In the genomic region with DNA sequence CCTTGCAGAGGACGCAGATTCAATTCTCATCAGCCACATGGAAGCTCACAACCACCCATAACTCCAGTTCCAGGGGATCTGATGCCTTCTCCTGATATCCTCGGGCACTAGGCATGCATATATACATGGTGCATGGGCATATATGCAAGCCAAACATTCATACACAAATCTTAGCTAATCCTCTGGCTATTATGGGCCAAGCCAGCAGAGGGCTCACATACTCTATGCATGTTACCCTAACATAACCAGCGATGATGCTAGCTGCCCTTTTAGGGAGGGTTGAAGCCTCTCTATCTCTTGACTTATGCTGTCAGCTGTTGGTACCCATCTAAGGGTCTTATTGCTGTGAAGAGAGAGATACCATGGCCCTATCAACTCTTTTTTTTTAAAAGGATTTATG, we compare ENCODE assay signal across 9 mouse cellular contexts. TPM values are rescaled to one million over a fixed set of nuclear protein-coding genes. Genes with fewer than 3 reads are reported as not detected.
DNase-seq lines count a peak whose midpoint lies in the region; ATAC-seq and TF ChIP-seq lines count a peak whose summit lies in the region.
"Had no signal": no experiment of that assay in that cellular context is flagged by ENCODE, and none has a peak within 500 bp of the region (broad histone marks: within the 10 kb centered on the region; RNA-seq: fewer than 3 reads in every experiment).

No protein-coding gene starts in this region.

- no peaks in the 10 kb centered on the region for H3K36me3 ChIP-seq in stomach, postnatal 0 days (ENCODE audit: control insufficient read depth, insufficient read depth, low read length)

- H3K27me3 ChIP-seq in stomach, postnatal 0 days (ENCODE audit: control insufficient read depth, insufficient read depth, low read length) = no peaks in the 10 kb centered on the region

- WGBS in stomach, postnatal 0 days = 36% methylated on average over 3 of the region's 3 CpGs

- no peak overlapping the region for H3K27ac ChIP-seq in stomach, postnatal 0 days (replicated peaks)
- H3K27ac ChIP-seq: macrophage had no signal

- TF ChIP-seq CTCF in stomach, postnatal 0 days (IDR thresholded peaks at IDR 0.05; ENCODE audit: low read depth) = peak; percentile 78

- no peaks in the 10 kb centered on the region for H3K9me3 ChIP-seq in stomach, postnatal 0 days (ENCODE audit: control insufficient read depth, low read length)

- no peak overlapping the region for H3K4me2 ChIP-seq in stomach, postnatal 0 days (replicated peaks; ENCODE audit: low read depth)

- H3K4me3 ChIP-seq in stomach, postnatal 0 days (ENCODE audit: low read depth, low read length) = no peak overlapping the region

- no peak for TF ChIP-seq EP300 in stomach, postnatal 0 days (optimal IDR thresholded peaks at IDR 0.05)

- H3K9ac ChIP-seq in stomach, postnatal 0 days (ENCODE audit: low read length) = no peak overlapping the region

- DNase-seq in embryo, embryonic 10 days (ENCODE audit: low spot score) = peak; percentile 54
- DNase-seq in embryo, embryonic 9.5 days (ENCODE audit: extremely low spot score) = no peak
- DNase-seq in ovary, postnatal 36 days (ENCODE audit: low spot score) = peak; percentile 36
- DNase-seq in ovary, postnatal 10 days (ENCODE audit: low spot score) = no peak
- peak; percentile 53 to 69 for DNase-seq in cerebellum, postnatal 14 days
- peak; percentile 42 to 77 for DNase-seq in kidney, postnatal 36 days
- DNase-seq in lung, postnatal 36 days = peak; percentile 73
- peak; percentile 46 for DNase-seq in stomach, postnatal 0 days (ENCODE audit: low spot score)

- no peak for ATAC-seq in stomach, postnatal 0 days (ENCODE audit: low FRiP score, low TSS enrichment)

- no peaks in the 10 kb centered on the region for H3K4me1 ChIP-seq in stomach, postnatal 0 days (replicated peaks; ENCODE audit: control insufficient read depth, insufficient read depth)

RNA-seq across cellular contexts. Expression of a gene that starts 4.3 kb away (rescaled TPM):
- polyA plus RNA-seq in stomach, postnatal 0 days (2015; fragmentation: Nextera tagmentation; extraction: Ambion mirVana) = 10.0 and 10.6 TPM in 2 replicates

RNA-seq across cellular contexts. Expression of a gene that starts 35.8 kb away (rescaled TPM):
- 84.4 and 90.2 TPM in 2 replicates for polyA plus RNA-seq in stomach, postnatal 0 days (2015; fragmentation: Nextera tagmentation; extraction: Ambion mirVana)

RNA-seq across cellular contexts. Expression of a gene that starts 43.5 kb away (rescaled TPM):
- polyA plus RNA-seq in stomach, postnatal 0 days (2015; fragmentation: Nextera tagmentation; extraction: Ambion mirVana) = 31.4 and 32.2 TPM in 2 replicates

RNA-seq across cellular contexts. Expression of a gene that starts 45.6 kb away (rescaled TPM):
- polyA plus RNA-seq in stomach, postnatal 0 days (2015; fragmentation: Nextera tagmentation; extraction: Ambion mirVana) = 14.2 and 14.3 TPM in 2 replicates

Comparison
In these comparisons a context has a peak if more than half of its experiments do, and no peak if none do; other contexts are left out.
1. DNase-seq: peak in embryo, embryonic 10 days (single experiment), ovary, postnatal 36 days (single experiment), cerebellum, postnatal 14 days (2 of 2), kidney, postnatal 36 days (2 of 2), lung, postnatal 36 days (single experiment) and stomach, postnatal 0 days (single experiment); none in embryo, embryonic 9.5 days (single experiment) and ovary, postnatal 10 days (single experiment).